Mouse (Mus musculus): ENCODE results near the gene Ncoa6. TPM values are rescaled to one million over a fixed set of nuclear protein-coding genes. Genes with fewer than 3 reads are reported as not detected.

Ncoa6 gene
- polyA plus RNA-seq, 1 experiment from 2014 or later: 27.1 TPM

- WGBS: 18% methylated on average over 27 of the region's 27 CpGs
- Histone ChIP-seq H3K27me3 (ENCODE audit: insufficient read depth, low read length) (no peaks in the 10 kb centered on the region), H3K9ac (no peak overlapping the region), H3K9me3 (ENCODE audit: low read depth, low read length) (no peaks in the 10 kb centered on the region), H3K36me3 (ENCODE audit: insufficient read depth) (peaks cover 25% of the 10 kb centered on the region), H3K4me3 (ENCODE audit: low read depth, low read length) (no peak overlapping the region), H3K4me1 (ENCODE audit: insufficient read depth) (0 out of 2 replicates have a peak, but pooled peaks cover 4% of the 10 kb centered on the region), H3K4me2 (no peak overlapping the region), H3K27ac (ENCODE audit: low read depth) (no peak overlapping the region)
- ATAC-seq (ENCODE audit: insufficient read depth) (no peak), DNase-seq (no peak)
- no peak for TF ChIP-seq CTCF (IDR thresholded peaks at IDR 0.05; ENCODE audit: low read depth)
These were observed 87.2 kb downstream of the Ncoa6 start for GRCm38 (mm10) chr2:155386534-155386899.

- Histone ChIP-seq H3K9me3 (ENCODE audit: low read depth, low read length) (no peaks in the 10 kb centered on the region), H3K4me1 (ENCODE audit: insufficient read depth) (0 out of 2 replicates have a peak, but pooled peaks cover 4% of the 10 kb centered on the region), H3K4me3 (ENCODE audit: low read depth, low read length) (no peak overlapping the region), H3K27ac (ENCODE audit: low read depth) (no peak overlapping the region), H3K36me3 (ENCODE audit: insufficient read depth) (peaks cover 21% of the 10 kb centered on the region), H3K27me3 (ENCODE audit: insufficient read depth, low read length) (no peaks in the 10 kb centered on the region), H3K4me2 (no peak overlapping the region), H3K9ac (no peak overlapping the region)
- no peak for TF ChIP-seq CTCF (IDR thresholded peaks at IDR 0.05; ENCODE audit: low read depth)
- ATAC-seq (ENCODE audit: insufficient read depth) (no peak), DNase-seq (no peak)
- 59% methylated on average over 18 of the region's 18 CpGs for WGBS
These were observed 87.8 kb downstream of the Ncoa6 start for GRCm38 (mm10) chr2:155385731-155386533.

GRCm38 (mm10) chr2:155385090-155385489, 88.6 kb downstream of the Ncoa6 start:
- Histone ChIP-seq H3K4me3 (ENCODE audit: low read depth, low read length) (no peak overlapping the region), H3K9me3 (ENCODE audit: low read depth, low read length) (no peaks in the 10 kb centered on the region), H3K27me3 (ENCODE audit: insufficient read depth, low read length) (no peaks in the 10 kb centered on the region), H3K4me1 (ENCODE audit: insufficient read depth) (0 out of 2 replicates have a peak, but pooled peaks cover 4% of the 10 kb centered on the region), H3K36me3 (ENCODE audit: insufficient read depth) (peaks cover 13% of the 10 kb centered on the region), H3K9ac (no peak overlapping the region), H3K27ac (ENCODE audit: low read depth) (no peak overlapping the region), H3K4me2 (no peak overlapping the region)
- 31% methylated on average over 7 of the region's 7 CpGs for whole genome bisulfite sequencing
- ATAC-seq (ENCODE audit: insufficient read depth): 0 out of 2 replicates have a peak, but pooled peaks have one; percentile 11
- peak; percentile 78 for TF ChIP-seq CTCF (IDR thresholded peaks at IDR 0.05; ENCODE audit: low read depth)
- peak; percentile 91 for DNase-seq

DNA sequence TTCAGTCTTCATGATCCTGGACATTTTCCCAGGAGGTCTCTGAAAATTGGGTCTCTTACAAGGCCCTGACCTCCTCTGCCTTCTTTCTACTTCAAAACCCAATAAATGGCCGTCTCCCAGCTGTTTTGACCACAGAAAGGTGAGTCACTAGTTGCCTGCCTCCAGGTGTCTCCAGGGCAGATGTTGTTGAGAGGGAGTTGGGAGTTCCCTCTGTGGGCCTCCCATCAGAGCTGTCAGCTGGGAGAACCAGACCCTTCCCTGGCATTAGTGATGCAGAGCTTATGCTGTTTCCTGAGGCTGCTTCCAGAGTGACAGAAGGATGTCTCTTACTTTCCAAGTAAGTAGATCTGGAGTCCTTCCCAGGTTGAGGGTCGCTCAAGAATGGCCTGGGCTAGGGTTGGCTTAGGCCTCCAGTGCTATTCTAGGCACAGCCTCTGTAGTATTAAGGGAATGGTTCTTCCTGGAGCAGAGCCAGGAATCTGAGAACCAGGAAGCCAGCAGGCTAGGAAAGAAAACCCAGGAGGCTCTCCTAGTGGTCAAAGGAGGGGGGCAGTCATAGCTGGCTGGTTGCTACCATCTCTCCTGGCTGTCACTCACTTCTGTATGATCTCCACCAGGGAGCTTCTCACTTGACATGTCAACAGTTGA, 90.8 kb downstream of the Ncoa6 start:
- TF ChIP-seq CTCF (IDR thresholded peaks at IDR 0.05; ENCODE audit: low read depth): no peak
- ATAC-seq (ENCODE audit: insufficient read depth): no peak
- Histone ChIP-seq H3K27me3 (ENCODE audit: insufficient read depth, low read length) (no peaks in the 10 kb centered on the region), H3K4me2 (peak overlapping the region; percentile 87), H3K27ac (ENCODE audit: low read depth) (peak overlapping the region; percentile 98; the same call in 1 of the 2 replicates), H3K9me3 (ENCODE audit: low read depth, low read length) (no peaks in the 10 kb centered on the region), H3K9ac (no peak overlapping the region), H3K36me3 (ENCODE audit: insufficient read depth) (no peaks in the 10 kb centered on the region), H3K4me1 (ENCODE audit: insufficient read depth) (0 out of 2 replicates have a peak, but pooled peaks cover 4% of the 10 kb centered on the region), H3K4me3 (ENCODE audit: low read depth, low read length) (peak overlapping the region; percentile 85; the same call in 1 of the 2 replicates)
- DNase-seq: peak; percentile 65
- 73% methylated on average over 2 of the region's 2 CpGs for WGBS

DNA sequence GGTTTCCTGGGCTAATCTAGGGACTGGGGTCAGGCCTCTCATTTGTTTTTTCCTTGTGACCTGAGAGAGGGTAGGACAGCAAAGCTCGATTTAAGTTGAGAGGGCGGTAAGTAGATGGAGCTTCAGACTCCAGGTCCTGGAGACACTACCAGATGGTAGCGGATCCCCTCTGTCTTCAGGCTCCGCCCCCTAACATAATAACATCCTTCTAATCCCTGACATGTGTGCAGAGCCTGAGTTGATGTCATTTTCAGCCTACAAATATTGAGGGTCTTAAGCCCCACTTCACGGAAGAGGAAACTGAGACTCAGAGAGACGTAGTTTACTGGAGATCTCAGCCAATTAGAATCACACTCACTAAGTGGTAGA, 91.4 kb downstream of the Ncoa6 start:
- DNase-seq: no peak
- Histone ChIP-seq H3K36me3 (ENCODE audit: insufficient read depth) (no peaks in the 10 kb centered on the region), H3K4me3 (ENCODE audit: low read depth, low read length) (peak overlapping the region; percentile 85), H3K4me2 (peak overlapping the region; percentile 87), H3K27ac (ENCODE audit: low read depth) (peak overlapping the region; percentile 98), H3K27me3 (ENCODE audit: insufficient read depth, low read length) (no peaks in the 10 kb centered on the region), H3K4me1 (ENCODE audit: insufficient read depth) (0 out of 2 replicates have a peak, but pooled peaks cover 4% of the 10 kb centered on the region), H3K9ac (peak overlapping the region; percentile 93), H3K9me3 (ENCODE audit: low read depth, low read length) (no peaks in the 10 kb centered on the region)
- ATAC-seq (ENCODE audit: insufficient read depth): peak; percentile 21
- no peak for TF ChIP-seq CTCF (IDR thresholded peaks at IDR 0.05; ENCODE audit: low read depth)
- WGBS: 20% methylated on average over 6 of the region's 6 CpGs

GRCm38 (mm10) chr2:155381643-155382331, 91.9 kb downstream of the Ncoa6 start:
- Histone ChIP-seq H3K27ac (ENCODE audit: low read depth) (peak overlapping the region; percentile 98), H3K36me3 (ENCODE audit: insufficient read depth) (no peaks in the 10 kb centered on the region), H3K27me3 (ENCODE audit: insufficient read depth, low read length) (no peaks in the 10 kb centered on the region), H3K9ac (peak overlapping the region; percentile 93), H3K4me2 (peak overlapping the region; percentile 87), H3K9me3 (ENCODE audit: low read depth, low read length) (no peaks in the 10 kb centered on the region), H3K4me1 (ENCODE audit: insufficient read depth) (0 out of 2 replicates have a peak, but pooled peaks cover 4% of the 10 kb centered on the region), H3K4me3 (ENCODE audit: low read depth, low read length) (peak overlapping the region; percentile 85)
- under 1% methylated on average over 68 of the region's 68 CpGs for WGBS
- no peak for TF ChIP-seq CTCF (IDR thresholded peaks at IDR 0.05; ENCODE audit: low read depth)
- ATAC-seq (ENCODE audit: insufficient read depth): peak; percentile 92
- DNase-seq: peak; percentile 98
